Mouse (Mus musculus) stomach, embryonic 16.5 days (tissue): Measurements from ENCODE around the gene Olfr373. TPM values are rescaled to one million over a fixed set of nuclear protein-coding genes. Genes with fewer than 3 reads are reported as not detected.
"Not testable (repeated sequence)": the region's sequence is repeated elsewhere in the genome, so short reads cannot be mapped to it uniquely, and the experiment has no call there.

Source experiments
- ATAC-seq: fragments of 200-750 bp; cut with Nextera tagmentation; 2 replicates; pipeline ENCODE4 v1.8.0; 2017; ENCODE audit warnings: moderate number of reproducible peaks, moderate TSS enrichment; ENCODE audit not compliant: insufficient read depth, low FRiP score
- H3K27ac ChIP-seq: fragments of 300-500 bp; sonication (generic); 2 replicates; pipeline ENCODE4 v1.5.1; 2014; ENCODE audit warnings: low read length
- H3K27me3 ChIP-seq: fragments of 300-500 bp; sonication (generic); 2 replicates; pipeline ENCODE4 v1.6.1; 2014; ENCODE audit warnings: low read length, control low read depth, mixed read lengths; ENCODE audit not compliant: control insufficient read depth, insufficient read depth
- H3K36me3 ChIP-seq: fragments of 300-500 bp; sonication (generic); 2 replicates; pipeline ENCODE4 v1.6.1; 2014; ENCODE audit warnings: low read length; ENCODE audit not compliant: control insufficient read depth, insufficient read depth
- H3K4me1 ChIP-seq: fragments of 300-500 bp; sonication (generic); 2 replicates; pipeline ENCODE4 v1.6.1; 2014; ENCODE audit warnings: low read length, control low read depth, mixed read lengths; ENCODE audit not compliant: control insufficient read depth, insufficient read depth
- H3K4me2 ChIP-seq: fragments of 300-500 bp; sonication (generic); 2 replicates; pipeline ENCODE4 v1.6.1; 2014; ENCODE audit warnings: low read depth, low read length, mixed read lengths
- H3K4me3 ChIP-seq: fragments of 300-500 bp; sonication (generic); replicated peaks from 2 replicates; pipeline ENCODE4 v1.5.1; 2014; ENCODE audit warnings: mild to moderate bottlenecking, low read length
- H3K9ac ChIP-seq: fragments of 300-500 bp; sonication (generic); 2 replicates; pipeline ENCODE4 v1.6.1; 2014; ENCODE audit warnings: low read length
- H3K9me3 ChIP-seq: fragments of 300-500 bp; sonication (generic); replicated peaks from 2 replicates; pipeline ENCODE4 v1.6.1; 2016; ENCODE audit warnings: low read length, control low read depth; ENCODE audit not compliant: control insufficient read depth
- WGBS: fragments of 180-500 bp; shearing (Covaris S2); extraction: QIAGEN DNeasy Blood & Tissue Kit; methylation state at CpG from one replicate; pipeline ENCODE4 v1.1.7; 2014; 5-methylcytosine and 5-hydroxymethylcytosine counted together
- polyA plus RNA-seq: library from polyadenylated mRNA; unstranded; fragments of >200 nt; fragmentation: Nextera tagmentation; extraction: Ambion mirVana; gene quantifications from 2 replicates; pipeline ENCODE4 v1.2.1, GENCODE M21; 2015

The Olfr373 gene
- polyA plus RNA-seq, 1 experiment from 2014 or later: 0.03 TPM

DNA sequence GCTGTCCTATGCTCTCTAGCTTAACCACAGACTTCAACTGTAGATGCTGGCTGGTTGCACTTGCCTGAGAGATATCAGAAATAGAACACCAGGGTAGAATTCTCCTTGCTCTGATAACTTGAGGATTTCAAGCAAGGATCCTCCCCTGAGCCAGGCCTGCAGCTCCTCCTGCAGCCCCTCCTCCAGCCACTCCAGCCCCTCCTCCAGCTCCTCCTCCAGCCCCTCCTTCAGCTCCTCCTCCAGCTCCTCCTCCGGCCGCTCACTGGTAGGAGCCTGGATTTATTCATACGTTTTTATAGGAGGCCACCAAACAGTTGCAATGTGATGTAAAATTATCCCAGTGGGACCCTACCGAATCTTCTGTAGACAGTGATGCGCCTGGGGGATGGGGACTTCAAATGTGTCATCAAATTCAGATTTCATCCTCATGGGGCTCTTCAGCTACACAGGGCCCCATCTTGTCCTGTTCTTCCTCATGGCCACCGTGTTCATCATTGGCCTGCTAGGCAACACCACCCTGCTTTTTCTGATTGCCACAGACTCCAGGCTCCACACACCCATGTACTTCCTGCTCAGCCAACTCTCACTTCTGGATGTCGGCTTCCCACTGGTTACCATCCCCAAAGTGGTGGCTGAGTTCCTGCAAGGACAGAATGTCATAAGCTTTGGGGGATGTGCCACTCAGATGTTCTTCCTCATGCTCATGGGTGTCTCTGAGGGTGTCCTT, 16.6 kb downstream of the Olfr373 start:
- H3K9ac ChIP-seq, H3K27me3 ChIP-seq, H3K4me1 ChIP-seq, H3K9me3 ChIP-seq, H3K4me2 ChIP-seq, H3K36me3 ChIP-seq, ATAC-seq, H3K27ac ChIP-seq, H3K4me3 ChIP-seq: not testable (repeated sequence)
- WGBS: 59% methylated on average over 6 of the region's 7 CpGs

DNA sequence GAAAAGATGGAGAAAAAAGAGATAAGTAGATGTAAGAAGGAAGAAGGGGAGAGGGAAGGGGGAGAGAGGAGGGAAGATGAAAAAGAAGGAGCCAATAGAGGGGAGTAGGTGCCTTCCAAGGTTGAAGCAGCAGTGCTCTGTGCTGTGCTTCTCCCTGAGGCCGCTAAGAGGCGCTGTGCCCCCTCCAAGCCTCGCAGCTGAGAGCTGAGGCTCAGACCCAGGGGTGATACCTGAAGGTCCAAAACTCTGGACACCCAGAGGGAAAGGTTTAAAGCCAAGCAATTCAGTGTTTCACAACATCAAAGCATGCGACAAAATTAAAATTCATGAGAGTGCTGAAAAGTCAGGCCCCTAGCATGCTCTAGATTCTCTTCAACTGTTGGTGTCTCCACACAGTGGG, 22.2 kb downstream of the Olfr373 start:
- Histone ChIP-seq H3K36me3 (no peaks in the 10 kb centered on the region), H3K27ac (no peak overlapping the region), H3K4me1 (no peaks in the 10 kb centered on the region), H3K4me2 (no peak overlapping the region), H3K27me3 (no peaks in the 10 kb centered on the region), H3K9ac (no peak overlapping the region), H3K4me3 (no peak overlapping the region), H3K9me3 (no peaks in the 10 kb centered on the region)
- WGBS: 22% methylated on average over 4 of the region's 4 CpGs
- no peak for ATAC-seq

GRCm38 (mm10) chr8:72106740-72107139, 23.8 kb downstream of the Olfr373 start, which contains the start of gene Olfr374:
TSS of gene Olfr374 (plus strand) at chr8:72107040.
- no peak within 1 kb of the TSS for H3K4me2 ChIP-seq
- WGBS: 88% methylated on average over 3 of the region's 3 CpGs
- no peaks in the 10 kb centered on the region for H3K36me3 ChIP-seq
- no peak within 1 kb of the TSS for H3K9ac ChIP-seq
- ATAC-seq: no peak
- no peaks in the 10 kb centered on the region for H3K27me3 ChIP-seq
- H3K4me1 ChIP-seq: no peaks in the 10 kb centered on the region
- H3K9me3 ChIP-seq: no peaks in the 10 kb centered on the region
- no peak within 1 kb of the TSS for H3K27ac ChIP-seq
- no peak within 1 kb of the TSS for H3K4me3 ChIP-seq

GRCm38 (mm10) chr8:72110876-72111275, 27.9 kb downstream of the Olfr373 start:
- Histone ChIP-seq H3K9me3 (no peaks in the 10 kb centered on the region), H3K4me1 (no peaks in the 10 kb centered on the region), H3K4me3 (no peak overlapping the region), H3K27me3 (no peaks in the 10 kb centered on the region), H3K36me3 (no peaks in the 10 kb centered on the region), H3K4me2 (no peak overlapping the region), H3K9ac (no peak overlapping the region), H3K27ac (no peak overlapping the region)
- WGBS: 72% methylated on average over 6 of the region's 6 CpGs
- no peak for ATAC-seq

GRCm38 (mm10) chr8:72112486-72112885, 29.5 kb downstream of the Olfr373 start:
- no peak for ATAC-seq
- Histone ChIP-seq H3K9me3 (no peaks in the 10 kb centered on the region), H3K27me3 (no peaks in the 10 kb centered on the region), H3K4me1 (no peaks in the 10 kb centered on the region), H3K9ac (no peak overlapping the region), H3K4me3 (no peak overlapping the region), H3K27ac (no peak overlapping the region), H3K36me3 (no peaks in the 10 kb centered on the region), H3K4me2 (no peak overlapping the region)
- WGBS: 73% methylated on average over 3 of the region's 3 CpGs

- Histone ChIP-seq H3K4me2 (no peak overlapping the region), H3K9me3 (no peaks in the 10 kb centered on the region), H3K27ac (no peak overlapping the region), H3K9ac (no peak overlapping the region), H3K4me1 (no peaks in the 10 kb centered on the region), H3K36me3 (no peaks in the 10 kb centered on the region), H3K27me3 (no peaks in the 10 kb centered on the region), H3K4me3 (no peak overlapping the region)
- 86% methylated on average over 2 of the region's 2 CpGs for WGBS
- no peak for ATAC-seq
Measured at GRCm38 (mm10) chr8:72115202-72115601, 32.2 kb downstream of the Olfr373 start.

- ATAC-seq: no peak
- Histone ChIP-seq H3K4me1 (no peaks in the 10 kb centered on the region), H3K9me3 (no peaks in the 10 kb centered on the region), H3K4me3 (no peak overlapping the region), H3K27ac (no peak overlapping the region), H3K36me3 (no peaks in the 10 kb centered on the region), H3K9ac (no peak overlapping the region), H3K4me2 (no peak overlapping the region), H3K27me3 (no peaks in the 10 kb centered on the region)
- WGBS: 36% methylated on average over 4 of the region's 4 CpGs
Measured at GRCm38 (mm10) chr8:72118616-72119015, 35.6 kb downstream of the Olfr373 start.

GRCm38 (mm10) chr8:72121486-72121885, 38.5 kb downstream of the Olfr373 start:
- not testable (repeated sequence) for H3K36me3 ChIP-seq, ATAC-seq, H3K4me1 ChIP-seq, H3K27me3 ChIP-seq, H3K4me3 ChIP-seq, H3K9me3 ChIP-seq, H3K4me2 ChIP-seq, H3K9ac ChIP-seq, H3K27ac ChIP-seq
- WGBS: 52% methylated on average over 3 of the region's 3 CpGs

GRCm38 (mm10) chr8:72121997-72122396, 39.0 kb downstream of the Olfr373 start:
- no peak overlapping the region for H3K27ac ChIP-seq
- no peak for ATAC-seq

More at GRCm38 (mm10) chr8:72121997-72122396, 39.0 kb downstream of the Olfr373 start:
- 78% methylated on average over 1 of the region's 1 CpGs for WGBS
- no peaks in the 10 kb centered on the region for H3K4me1 ChIP-seq
- no peaks in the 10 kb centered on the region for H3K36me3 ChIP-seq
- H3K9ac ChIP-seq: no peak overlapping the region
- no peaks in the 10 kb centered on the region for H3K9me3 ChIP-seq
- no peak overlapping the region for H3K4me2 ChIP-seq
- no peak overlapping the region for H3K4me3 ChIP-seq
- no peaks in the 10 kb centered on the region for H3K27me3 ChIP-seq
